Mouse (Mus musculus) lung, adult 10 weeks (tissue): ENCODE measurements around the gene 1700012A03Rik. TPM values are rescaled to one million over a fixed set of nuclear protein-coding genes. Genes with fewer than 3 reads are reported as not detected.

Source experiments
- polyA plus RNA-seq: library from polyadenylated mRNA; stranded (reverse); fragments of 350-450 nt; fragmentation: Illumina TruSeq; extraction: RNeasy Lipid Tissue Mini Kit (QIAGEN cat#74804); gene quantifications from one replicate; pipeline ENCODE4 v1.2.3, GENCODE M21; 2014; ENCODE audit warnings: low read depth, low replicate concordance; ENCODE audit not compliant: insufficient read depth

1700012A03Rik gene
- polyA plus RNA-seq = not detected

GRCm38 (mm10) chr6:32049951-32050345, at the start of gene 1700012A03Rik:
Gene 1700012A03Rik, plus strand, starts transcription at chr6:32050246.

